Mouse (Mus musculus): ENCODE measurements at regions not wholly inside any gene's neighbourhood (a gene's known extent, or its start where the extent isn't known, plus 50 kb on each side); places are given as distances from the start of the nearest gene placed in this dataset.

GRCm38 (mm10) chrX:57711914-57712313 is 208.4 kb upstream of the Gpr101 start:
- intact Hi-C loops (cut with DNase I), result no loop called here
- no peak for DNase-seq (ENCODE audit: low spot score in 2 of 2)

DNA sequence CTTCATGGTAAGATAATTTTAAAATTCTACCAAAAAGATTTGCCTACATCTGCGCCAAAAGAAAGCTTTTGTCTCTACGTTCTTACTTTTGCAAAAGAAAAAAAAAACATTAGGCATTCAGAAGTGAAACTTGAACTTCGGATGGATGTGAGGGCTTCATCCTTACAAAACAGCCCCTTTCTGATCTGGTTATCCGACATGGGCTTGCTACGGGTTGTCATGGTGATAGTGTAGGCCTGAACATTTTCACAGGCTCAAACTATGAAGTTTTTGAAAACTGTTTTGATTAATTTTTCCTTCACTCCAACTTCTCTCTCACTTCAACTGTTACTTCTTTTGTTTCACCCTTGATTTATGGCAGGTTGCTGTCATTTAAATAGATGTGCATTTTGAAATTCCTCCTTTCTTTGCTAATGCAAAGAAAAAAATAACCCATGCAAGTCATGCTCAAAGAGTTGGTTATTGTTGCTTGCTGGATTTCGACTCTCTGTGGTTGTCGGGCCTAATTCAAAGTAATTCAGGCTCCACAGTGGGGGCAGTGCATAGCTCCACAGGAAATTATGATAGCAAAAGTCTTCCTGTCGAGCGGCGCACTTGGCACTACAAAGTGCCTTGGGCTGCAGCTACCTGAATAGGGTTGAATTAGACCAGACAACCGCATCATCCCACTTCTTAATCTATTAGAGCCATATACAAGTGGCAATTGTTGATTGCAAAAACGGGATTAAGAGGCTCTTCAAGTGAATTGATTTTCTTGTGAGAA is 205.7 kb upstream of the Gpr101 start:
- intact Hi-C loops (cut with DNase I), result no loop called here
- DNase-seq (ENCODE audit: low spot score in 2 of 2), result no peak

DNA sequence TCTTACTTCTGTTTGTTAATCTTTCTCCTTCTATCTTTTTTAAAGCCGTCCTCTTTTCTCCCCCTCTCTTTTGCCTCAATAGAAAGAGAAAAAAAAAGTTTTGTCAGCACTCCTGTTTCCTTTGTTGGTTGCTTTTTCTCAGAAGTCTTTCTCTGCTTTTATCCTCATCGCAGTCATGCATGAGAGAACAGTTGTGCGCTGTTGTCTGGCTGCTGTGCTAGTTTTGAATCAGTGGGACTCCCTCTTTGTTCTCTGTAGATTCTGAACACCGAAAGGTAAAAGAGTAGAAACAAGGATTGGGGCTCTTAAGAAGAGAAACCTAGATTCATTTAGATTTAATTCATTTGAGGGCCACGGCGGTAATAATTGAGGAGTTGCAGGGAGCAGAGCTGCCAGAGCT is 204.9 kb upstream of the Gpr101 start:
- intact Hi-C loops (cut with DNase I), result no loop called here
- no peak for DNase-seq (ENCODE audit: low spot score in 2 of 2)

DNA sequence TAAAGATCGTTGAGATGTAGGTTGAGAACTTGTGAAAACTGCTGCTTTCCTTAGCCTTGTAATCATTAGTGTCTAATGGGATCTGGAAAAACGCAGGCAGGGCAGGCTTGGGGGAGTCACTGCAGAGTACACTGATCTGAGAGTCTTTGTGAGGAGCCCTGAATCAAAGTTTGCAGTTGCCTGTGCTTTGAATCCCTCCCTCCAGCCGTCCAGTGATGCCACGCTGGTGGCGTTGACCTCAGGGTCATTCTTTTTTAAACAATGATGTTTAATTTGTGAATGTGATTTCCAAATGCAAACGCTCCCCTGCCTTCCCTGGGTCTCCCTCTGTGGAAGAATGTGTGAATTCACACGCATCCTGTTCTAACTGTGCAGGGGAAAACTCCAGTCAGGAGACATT is 204.4 kb upstream of the Gpr101 start:
- DNase-seq (ENCODE audit: low spot score in 2 of 2), result no peak
- intact Hi-C loops (cut with DNase I), result no loop called here

- DNase-seq (ENCODE audit: low spot score in 2 of 2), result no peak
- intact Hi-C loops (cut with DNase I), result no loop called here
Observed at GRCm38 (mm10) chrX:57706683-57707308, 203.2 kb upstream of the Gpr101 start.

DNA sequence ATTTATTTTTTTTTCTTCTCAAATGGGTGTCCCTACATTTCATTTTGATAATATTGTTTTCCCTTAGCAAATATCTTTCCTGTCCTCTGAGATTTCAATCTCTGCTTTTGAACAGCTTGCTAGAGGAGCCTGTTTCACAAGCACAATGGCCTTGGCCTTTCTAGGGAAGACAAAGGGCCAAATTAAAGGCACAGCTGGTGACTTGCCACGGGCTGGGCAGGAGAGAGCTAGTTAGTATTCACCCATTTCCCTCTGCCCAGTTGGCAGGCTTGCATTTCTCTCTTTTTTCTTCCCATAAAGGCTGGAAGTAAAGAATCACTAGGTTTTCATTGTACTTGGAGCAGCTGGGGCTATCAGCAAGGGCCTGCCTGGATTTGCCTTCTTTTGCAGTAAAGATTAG is 188.9 kb upstream of the Gpr101 start:
- DNase-seq (ENCODE audit: low spot score in 2 of 2), result no peak
- intact Hi-C loops (cut with DNase I), result no loop called here

GRCm38 (mm10) chrX:57676764-57677163 is 173.2 kb upstream of the Gpr101 start:
- no peak for DNase-seq (ENCODE audit: low spot score in 2 of 2)
- intact Hi-C loops (cut with DNase I), result no loop called here

- intact Hi-C loops (cut with DNase I), result loop anchor here (2.0 kb wide), 1 partner anchor 244 kb away; no protein-coding TSS in a partner anchor
- DNase-seq (ENCODE audit: low spot score in 2 of 2), result no peak
Observed at GRCm38 (mm10) chrX:57674955-57675354, 171.4 kb upstream of the Gpr101 start.

DNA sequence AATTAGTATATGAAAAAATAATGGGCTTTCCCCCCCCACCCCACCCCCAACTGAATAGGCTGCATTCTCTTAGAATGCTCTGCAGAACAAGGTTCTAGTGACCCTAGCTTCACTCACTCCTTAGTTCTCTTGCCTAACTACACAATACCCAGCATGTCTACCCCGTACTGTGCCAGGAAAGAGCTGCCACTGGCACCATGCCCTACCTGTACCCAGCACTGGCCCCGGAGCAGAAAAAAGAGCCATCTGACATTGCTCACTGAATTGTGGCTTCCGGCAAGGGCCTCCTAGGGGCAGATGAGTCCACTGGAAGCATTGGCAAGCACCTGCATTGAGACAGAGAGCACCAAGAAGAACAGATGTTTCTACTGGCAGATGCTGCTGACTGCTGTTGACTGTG is 156.0 kb upstream of the Gpr101 start:
- DNase-seq (ENCODE audit: low spot score in 2 of 2), result no peak
- intact Hi-C loops (cut with DNase I), result no loop called here

GRCm38 (mm10) chrX:57656035-57656434 is 152.5 kb upstream of the Gpr101 start:
- no peak for DNase-seq (ENCODE audit: low spot score in 2 of 2)
- intact Hi-C loops (cut with DNase I), result no loop called here

GRCm38 (mm10) chrX:57655483-57655882 is 151.9 kb upstream of the Gpr101 start:
- no peak for DNase-seq (ENCODE audit: low spot score in 2 of 2)
- intact Hi-C loops (cut with DNase I), result no loop called here
